Mouse (Mus musculus): ENCODE measurements at regions not wholly inside any gene's neighbourhood (a gene's known extent, or its start where the extent isn't known, plus 50 kb on each side); places are given as distances from the start of the nearest gene placed in this dataset.

DNA sequence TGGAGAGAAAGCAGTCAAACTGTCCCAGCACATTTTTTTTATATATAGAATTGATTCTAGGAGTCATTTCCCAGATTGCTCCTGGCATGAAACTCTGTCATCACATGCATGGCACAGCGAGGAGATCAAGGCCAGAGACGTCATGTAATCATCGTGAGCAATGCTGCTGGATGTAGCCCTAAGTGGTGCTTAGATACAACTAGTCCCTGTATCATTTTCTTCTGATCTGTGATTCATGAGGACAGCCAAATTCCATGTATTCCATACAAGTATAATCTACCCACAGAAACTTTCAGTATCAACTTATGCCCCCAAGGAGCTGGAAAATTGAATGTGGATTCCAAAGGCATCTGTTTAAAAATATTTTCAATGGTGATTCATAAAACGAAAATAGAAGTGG, 87.6 kb upstream of the Prr30 start:
- intact Hi-C loops (cut with DNase I; ENCODE audit: low total_unique reads) = no loop called here
- no peak for DNase-seq

DNA sequence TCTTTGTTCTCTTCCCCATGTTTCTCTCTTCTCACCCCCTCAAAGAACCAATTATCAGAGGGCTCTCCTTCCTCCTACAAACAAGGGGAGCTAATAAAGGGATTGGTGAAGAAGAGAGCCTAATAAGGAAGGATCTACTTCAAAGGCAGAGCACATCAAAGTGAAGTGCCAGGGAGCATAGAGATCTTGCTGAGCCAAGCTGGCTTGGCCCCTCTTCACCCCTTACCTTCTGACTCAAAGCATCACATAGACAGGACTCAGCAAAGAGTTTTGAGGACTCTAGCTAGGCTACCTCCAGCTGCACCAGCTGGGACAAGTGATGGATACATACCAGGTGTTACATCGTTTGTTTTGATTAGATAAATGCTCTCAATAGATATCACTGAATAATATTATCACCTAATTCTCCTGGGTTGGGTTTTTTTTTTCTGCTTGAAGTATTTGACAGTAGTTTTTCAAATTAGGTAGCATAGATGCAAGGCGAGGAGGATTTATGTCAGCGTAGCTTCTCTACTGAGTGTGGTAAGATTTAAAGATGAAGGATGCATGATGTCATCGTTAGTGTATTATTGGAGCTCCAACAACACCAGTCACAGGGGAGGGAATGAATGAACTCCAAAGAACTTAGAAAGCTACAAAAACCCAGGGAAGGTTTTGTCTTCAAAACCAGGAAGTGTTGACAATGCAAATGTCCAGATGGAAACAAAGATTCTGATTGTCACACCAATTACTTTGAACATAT, 69.1 kb upstream of the Prr30 start:
- DNase-seq = no peak

DNA sequence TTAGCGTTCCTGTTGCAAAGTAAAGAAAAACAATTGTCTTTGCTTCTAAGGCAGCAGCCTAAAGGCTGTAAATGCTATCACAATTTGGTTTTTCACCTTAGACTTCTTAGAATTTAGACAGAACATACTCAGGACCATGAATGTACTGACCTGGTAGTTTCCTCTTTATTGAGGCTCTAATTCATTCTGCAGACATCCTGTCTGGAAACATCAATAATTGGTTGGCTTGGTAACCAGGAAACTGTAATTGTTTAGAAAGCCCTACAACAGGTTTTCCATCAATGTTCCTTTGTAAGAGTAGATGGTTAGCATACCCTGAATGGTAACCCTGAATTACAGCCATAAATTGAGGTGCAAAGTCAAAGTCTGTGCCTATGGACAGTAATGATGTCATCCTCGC, 67.4 kb upstream of the Prr30 start:
- intact Hi-C loops (cut with DNase I; ENCODE audit: low total_unique reads) = no loop called here
- no peak for DNase-seq

More for the DNA sequence above, 69.1 kb upstream of the Prr30 start:
- intact Hi-C loops (cut with DNase I; ENCODE audit: low total_unique reads) = no loop called here
